Mouse (Mus musculus): ENCODE measurements around the gene Sfn. TPM values are rescaled to one million over a fixed set of nuclear protein-coding genes. Genes with fewer than 3 reads are reported as not detected.

Gene Sfn
- polyA plus RNA-seq, 1 experiment from 2014 or later = 37.6 TPM

DNA sequence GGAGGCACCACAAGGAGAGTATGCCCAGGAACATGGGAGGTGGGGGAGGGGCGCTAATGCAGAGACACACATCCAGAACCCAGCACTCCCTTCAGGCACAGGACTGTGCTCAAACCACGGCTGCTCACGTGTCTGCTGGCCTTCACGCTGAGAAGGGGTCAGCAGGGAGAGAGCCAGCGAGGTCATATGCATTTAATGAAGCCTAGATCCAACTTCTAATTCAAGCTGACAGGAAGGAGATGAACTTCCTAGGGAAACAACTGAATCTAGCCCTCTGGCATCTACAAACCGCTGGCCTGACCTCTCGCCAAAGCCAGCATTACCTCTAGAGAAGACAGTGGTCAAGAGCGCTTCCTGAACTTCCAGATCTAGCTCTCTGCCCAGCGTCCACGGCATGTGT lies 13.4 kb upstream of the Sfn start:
- Histone ChIP-seq H3K27ac (ENCODE audit: low read depth, low read length) (no peak overlapping the region), H3K9ac (ENCODE audit: low read depth, low read length) (no peak overlapping the region), H3K27me3 (replicated peaks; ENCODE audit: control insufficient read depth, insufficient read depth, low read length) (no peaks in the 10 kb centered on the region), H3K36me3 (ENCODE audit: control insufficient read depth, insufficient read depth) (peaks cover 23% of the 10 kb centered on the region; the same call in 1 of the 2 replicates), H3K9me3 (ENCODE audit: control insufficient read depth) (no peaks in the 10 kb centered on the region), H3K4me1 (replicated peaks; ENCODE audit: control insufficient read depth, insufficient read depth, low read length) (peaks cover 4% of the 10 kb centered on the region; the same call in 1 of the 2 replicates), H3K4me3 (ENCODE audit: low read depth, low read length) (no peak overlapping the region), H3K4me2 (replicated peaks; ENCODE audit: low read depth) (no peak overlapping the region)
- ATAC-seq = no peak
- 72% methylated on average over 10 of the region's 10 CpGs for WGBS
- no peak for TF ChIP-seq CTCF (IDR thresholded peaks at IDR 0.05; ENCODE audit: low read depth)

DNA sequence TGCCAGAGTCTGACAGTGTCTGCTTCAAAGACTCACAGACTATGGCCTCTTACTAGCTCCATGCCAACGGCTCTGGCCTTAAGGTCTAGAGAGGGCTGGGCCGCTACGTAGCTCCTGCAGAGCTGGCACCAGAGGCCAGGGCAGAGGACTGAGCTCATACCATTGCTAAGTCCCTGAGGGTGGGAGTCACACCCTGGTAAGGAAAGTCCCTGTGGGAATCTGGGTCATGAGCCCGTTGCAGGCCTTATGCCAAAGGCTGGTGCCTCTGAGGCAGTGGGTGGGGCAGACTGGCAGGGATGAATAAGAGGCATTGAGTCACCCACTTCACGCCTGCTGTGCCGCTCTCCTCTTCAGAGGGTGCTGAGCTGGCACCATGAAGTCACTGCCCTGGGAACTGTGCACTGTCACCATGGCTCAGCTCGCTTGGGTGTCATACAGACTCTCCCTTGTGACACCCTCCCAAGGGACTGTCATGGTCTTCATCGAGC lies 12.3 kb upstream of the Sfn start:
- no peak overlapping the region for H3K27ac ChIP-seq (ENCODE audit: low read depth, low read length)
- no peak overlapping the region for H3K4me2 ChIP-seq (replicated peaks; ENCODE audit: low read depth)
- H3K36me3 ChIP-seq (ENCODE audit: control insufficient read depth, insufficient read depth) = peaks cover 29% of the 10 kb centered on the region; the same call in 1 of the 2 replicates
- H3K9me3 ChIP-seq (ENCODE audit: control insufficient read depth) = no peaks in the 10 kb centered on the region
- no peak overlapping the region for H3K4me3 ChIP-seq (ENCODE audit: low read depth, low read length)
- ATAC-seq = peak; percentile 12
- TF ChIP-seq CTCF (IDR thresholded peaks at IDR 0.05; ENCODE audit: low read depth) = no peak
- no peak overlapping the region for H3K9ac ChIP-seq (ENCODE audit: low read depth, low read length)
- no peaks in the 10 kb centered on the region for H3K4me1 ChIP-seq (replicated peaks; ENCODE audit: control insufficient read depth, insufficient read depth, low read length)
- 82% methylated on average over 8 of the region's 8 CpGs for WGBS
- no peaks in the 10 kb centered on the region for H3K27me3 ChIP-seq (replicated peaks; ENCODE audit: control insufficient read depth, insufficient read depth, low read length)

DNA sequence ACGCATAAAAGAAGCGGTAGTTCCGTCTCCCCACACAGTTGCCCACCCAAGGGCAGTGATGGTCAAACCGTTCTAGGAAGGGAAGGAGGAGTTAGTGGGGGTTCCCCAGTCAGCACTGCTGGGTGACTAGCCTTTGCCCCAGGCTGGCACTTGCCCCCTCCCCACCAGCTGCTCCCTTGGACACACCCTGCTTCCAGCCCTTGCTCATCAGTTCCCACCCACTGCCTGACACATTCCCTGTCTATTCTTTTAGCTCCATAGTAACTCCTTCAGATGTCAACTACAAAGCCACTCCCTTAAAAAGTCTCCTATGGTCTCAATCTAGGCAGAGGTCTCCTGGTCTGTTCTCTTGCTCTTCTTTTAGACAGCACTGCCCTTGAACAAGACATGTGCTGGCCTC lies 11.9 kb upstream of the Sfn start:
- no peak overlapping the region for H3K27ac ChIP-seq (ENCODE audit: low read depth, low read length)
- 86% methylated on average over 4 of the region's 4 CpGs for WGBS

DNA sequence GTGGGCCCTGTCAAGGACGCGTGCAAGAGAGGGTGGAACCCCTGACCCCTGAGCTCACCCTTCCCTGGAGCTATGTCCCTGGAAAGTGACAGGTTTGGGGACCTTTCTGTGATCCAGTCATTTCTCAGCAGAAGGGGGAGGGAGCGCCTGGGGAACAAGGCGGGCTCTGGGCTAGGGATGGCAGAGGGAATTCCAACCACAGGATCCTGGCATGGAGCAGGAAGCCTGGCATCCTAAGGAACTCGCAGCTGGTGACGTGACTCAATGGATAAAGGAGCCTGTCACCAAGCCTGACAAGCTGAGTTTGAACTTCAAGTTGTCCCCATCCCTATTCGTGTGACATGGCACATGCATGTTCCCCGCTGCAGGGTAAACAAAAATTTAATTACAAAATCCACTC lies 11.1 kb upstream of the Sfn start:
- peaks cover 32% of the 10 kb centered on the region; the same call in 1 of the 2 replicates for H3K36me3 ChIP-seq (ENCODE audit: control insufficient read depth, insufficient read depth)
- WGBS = 94% methylated on average over 8 of the region's 8 CpGs
- no peak overlapping the region for H3K4me2 ChIP-seq (replicated peaks; ENCODE audit: low read depth)
- H3K9ac ChIP-seq (ENCODE audit: low read depth, low read length) = no peak overlapping the region
- H3K4me1 ChIP-seq (replicated peaks; ENCODE audit: control insufficient read depth, insufficient read depth, low read length) = no peaks in the 10 kb centered on the region
- H3K4me3 ChIP-seq (ENCODE audit: low read depth, low read length) = no peak overlapping the region
- no peak overlapping the region for H3K27ac ChIP-seq (ENCODE audit: low read depth, low read length)
- no peak for ATAC-seq
- no peak for TF ChIP-seq CTCF (IDR thresholded peaks at IDR 0.05; ENCODE audit: low read depth)
- no peaks in the 10 kb centered on the region for H3K9me3 ChIP-seq (ENCODE audit: control insufficient read depth)
- no peaks in the 10 kb centered on the region for H3K27me3 ChIP-seq (replicated peaks; ENCODE audit: control insufficient read depth, insufficient read depth, low read length)

More for the DNA sequence above, 11.9 kb upstream of the Sfn start:
- no peak for TF ChIP-seq CTCF (IDR thresholded peaks at IDR 0.05; ENCODE audit: low read depth)
- Histone ChIP-seq H3K9ac (ENCODE audit: low read depth, low read length) (no peak overlapping the region), H3K4me2 (replicated peaks; ENCODE audit: low read depth) (no peak overlapping the region), H3K9me3 (ENCODE audit: control insufficient read depth) (no peaks in the 10 kb centered on the region), H3K4me1 (replicated peaks; ENCODE audit: control insufficient read depth, insufficient read depth, low read length) (no peaks in the 10 kb centered on the region), H3K36me3 (ENCODE audit: control insufficient read depth, insufficient read depth) (peaks cover 32% of the 10 kb centered on the region; the same call in 1 of the 2 replicates), H3K27me3 (replicated peaks; ENCODE audit: control insufficient read depth, insufficient read depth, low read length) (no peaks in the 10 kb centered on the region), H3K4me3 (ENCODE audit: low read depth, low read length) (no peak overlapping the region)
- ATAC-seq = no peak

- H3K27ac ChIP-seq (ENCODE audit: low read depth, low read length) = no peak overlapping the region
- ATAC-seq = no peak
- 0 out of 2 replicates have a peak, but pooled peaks have one; percentile 18 for TF ChIP-seq CTCF (IDR thresholded peaks at IDR 0.05; ENCODE audit: low read depth)
- H3K27me3 ChIP-seq (replicated peaks; ENCODE audit: control insufficient read depth, insufficient read depth, low read length) = no peaks in the 10 kb centered on the region
- peaks cover 32% of the 10 kb centered on the region; the same call in 1 of the 2 replicates for H3K36me3 ChIP-seq (ENCODE audit: control insufficient read depth, insufficient read depth)
- no peak overlapping the region for H3K4me2 ChIP-seq (replicated peaks; ENCODE audit: low read depth)
- no peaks in the 10 kb centered on the region for H3K9me3 ChIP-seq (ENCODE audit: control insufficient read depth)
- no peak overlapping the region for H3K9ac ChIP-seq (ENCODE audit: low read depth, low read length)
- H3K4me1 ChIP-seq (replicated peaks; ENCODE audit: control insufficient read depth, insufficient read depth, low read length) = no peaks in the 10 kb centered on the region
- 98% methylated on average over 7 of the region's 7 CpGs for WGBS
- no peak overlapping the region for H3K4me3 ChIP-seq (ENCODE audit: low read depth, low read length)
These were observed 10.4 kb upstream of the Sfn start for GRCm38 (mm10) chr4:133612416-133612815.

- ATAC-seq = no peak
- Histone ChIP-seq H3K4me3 (ENCODE audit: low read depth, low read length) (no peak overlapping the region), H3K27ac (ENCODE audit: low read depth, low read length) (no peak overlapping the region), H3K4me1 (replicated peaks; ENCODE audit: control insufficient read depth, insufficient read depth, low read length) (no peaks in the 10 kb centered on the region), H3K27me3 (replicated peaks; ENCODE audit: control insufficient read depth, insufficient read depth, low read length) (no peaks in the 10 kb centered on the region), H3K9ac (ENCODE audit: low read depth, low read length) (no peak overlapping the region), H3K4me2 (replicated peaks; ENCODE audit: low read depth) (no peak overlapping the region), H3K36me3 (ENCODE audit: control insufficient read depth, insufficient read depth) (peaks cover 37% of the 10 kb centered on the region; the same call in 1 of the 2 replicates), H3K9me3 (ENCODE audit: control insufficient read depth) (no peaks in the 10 kb centered on the region)
- peak; percentile 53 for TF ChIP-seq CTCF (IDR thresholded peaks at IDR 0.05; ENCODE audit: low read depth)
- 96% methylated on average over 5 of the region's 5 CpGs for WGBS
These were observed 9.8 kb upstream of the Sfn start for GRCm38 (mm10) chr4:133611815-133612214.

All from intestine, postnatal 0 days (tissue).